Mouse (Mus musculus) spleen, adult 18-20 months (tissue): Measurements from ENCODE around the gene Sigmar1.

Experiments used
- DNase-seq, 2 experiments: peaks; one replicate each; pipeline ENCODE4 v3.0.0; 2022; ENCODE audit warnings: mixed read lengths in 2 of 2

Gene Sigmar1

GRCm38 (mm10) chr4:41754797-41755337 lies 1.1 kb downstream of the Sigmar1 start, which contains the start of gene Galt:
Gene Galt, plus strand, starts transcription at chr4:41755228.
- DNase-seq: no peak

- DNase-seq: no peak
Observed at GRCm38 (mm10) chr4:41745021-41745420, 10.9 kb downstream of the Sigmar1 start.

- no peak for DNase-seq
Observed at GRCm38 (mm10) chr4:41744131-41744530, 11.8 kb downstream of the Sigmar1 start.

GRCm38 (mm10) chr4:41741158-41741560 lies 14.8 kb downstream of the Sigmar1 start:
- peak; percentile 91 for DNase-seq

GRCm38 (mm10) chr4:41740380-41741157 lies 15.4 kb downstream of the Sigmar1 start:
- DNase-seq: peak in 1 of 2 experiments; percentile 46

- no peak for DNase-seq
Observed at GRCm38 (mm10) chr4:41739260-41739659, 16.7 kb downstream of the Sigmar1 start.

- no peak for DNase-seq
Observed at GRCm38 (mm10) chr4:41738256-41738603, 17.7 kb downstream of the Sigmar1 start.

- DNase-seq: peak; percentile 58 to 75
Observed at GRCm38 (mm10) chr4:41737602-41738255, 18.2 kb downstream of the Sigmar1 start.

- DNase-seq: no peak
Observed at GRCm38 (mm10) chr4:41731052-41731765, 24.7 kb downstream of the Sigmar1 start, which contains the start of gene Arid3c. Gene Arid3c, minus strand, starts transcription at chr4:41731142.

- DNase-seq: no peak
Observed at GRCm38 (mm10) chr4:41726826-41727621, 28.9 kb downstream of the Sigmar1 start.

GRCm38 (mm10) chr4:41722918-41723351 lies 33.0 kb downstream of the Sigmar1 start, which contains the start of gene Dctn3:
Gene Dctn3, minus strand, starts transcription at chr4:41723170.
- DNase-seq: peak; percentile 70 to 72

GRCm38 (mm10) chr4:41716834-41717233 lies 39.1 kb downstream of the Sigmar1 start:
- no peak for DNase-seq

- DNase-seq: no peak
Observed at GRCm38 (mm10) chr4:41715596-41715995, 40.4 kb downstream of the Sigmar1 start.

- DNase-seq: no peak
Observed at GRCm38 (mm10) chr4:41715082-41715481, 40.9 kb downstream of the Sigmar1 start.

GRCm38 (mm10) chr4:41714276-41714675 lies 41.7 kb downstream of the Sigmar1 start:
- peak in 1 of 2 experiments; percentile 53 for DNase-seq

GRCm38 (mm10) chr4:41713197-41714067 lies 42.5 kb downstream of the Sigmar1 start, which contains the start of gene Rpp25l:
Gene Rpp25l, minus strand, starts transcription at chr4:41713534.
- peak; percentile 74 to 89 for DNase-seq

GRCm38 (mm10) chr4:41712421-41713196 lies 43.3 kb downstream of the Sigmar1 start:
- DNase-seq: no peak

GRCm38 (mm10) chr4:41711705-41712375 lies 44.1 kb downstream of the Sigmar1 start:
- no peak for DNase-seq

- DNase-seq: no peak
Observed at GRCm38 (mm10) chr4:41710229-41710628, 45.7 kb downstream of the Sigmar1 start.
